Mouse (Mus musculus): ENCODE data around the gene Ubap2l. TPM values are rescaled to one million over a fixed set of nuclear protein-coding genes. Genes with fewer than 3 reads are reported as not detected.

The Ubap2l gene
- polyA plus RNA-seq, 1 experiment from 2014 or later, result 163 TPM

- H3K4me3 ChIP-seq (ENCODE audit: low read depth, low read length), result no peak overlapping the region
- H3K9ac ChIP-seq (replicated peaks; ENCODE audit: low read depth, low read length), result no peak overlapping the region
- H3K27me3 ChIP-seq (ENCODE audit: control insufficient read depth, insufficient read depth, low read length), result peaks cover under 1% of the 10 kb centered on the region; the same call in 1 of the 2 replicates
- no peak overlapping the region for H3K4me2 ChIP-seq (ENCODE audit: low read depth, low read length)
- H3K4me1 ChIP-seq (ENCODE audit: control insufficient read depth, insufficient read depth, low read length), result peaks cover 33% of the 10 kb centered on the region
- peaks cover 42% of the 10 kb centered on the region for H3K36me3 ChIP-seq (ENCODE audit: control insufficient read depth, insufficient read depth, low read length)
- no peaks in the 10 kb centered on the region for H3K9me3 ChIP-seq (ENCODE audit: control insufficient read depth, low read length)
- no peak overlapping the region for H3K27ac ChIP-seq (ENCODE audit: low read depth, low read length)
- 97% methylated on average over 9 of the region's 9 CpGs for WGBS
- ATAC-seq (ENCODE audit: low read depth), result no peak
Measured at GRCm38 (mm10) chr3:89957880-89958279, 94.5 kb downstream of the Ubap2l start.

GRCm38 (mm10) chr3:89956177-89956971 is 96.1 kb downstream of the Ubap2l start:
- Histone ChIP-seq H3K9ac (replicated peaks; ENCODE audit: low read depth, low read length) (no peak overlapping the region), H3K4me2 (ENCODE audit: low read depth, low read length) (no peak overlapping the region), H3K9me3 (ENCODE audit: control insufficient read depth, low read length) (no peaks in the 10 kb centered on the region), H3K36me3 (ENCODE audit: control insufficient read depth, insufficient read depth, low read length) (peaks cover 57% of the 10 kb centered on the region), H3K4me1 (ENCODE audit: control insufficient read depth, insufficient read depth, low read length) (peaks cover 23% of the 10 kb centered on the region), H3K27ac (ENCODE audit: low read depth, low read length) (no peak overlapping the region), H3K27me3 (ENCODE audit: control insufficient read depth, insufficient read depth, low read length) (no peaks in the 10 kb centered on the region), H3K4me3 (ENCODE audit: low read depth, low read length) (no peak overlapping the region)
- ATAC-seq (ENCODE audit: low read depth), result no peak
- WGBS, result 96% methylated on average over 7 of the region's 7 CpGs

GRCm38 (mm10) chr3:89953420-89953819 is 99.0 kb downstream of the Ubap2l start:
- H3K4me3 ChIP-seq (ENCODE audit: low read depth, low read length), result no peak overlapping the region
- peak; percentile 56; the same call in 1 of the 2 replicates for ATAC-seq (ENCODE audit: low read depth)

More at GRCm38 (mm10) chr3:89953420-89953819, 99.0 kb downstream of the Ubap2l start:
- 2% methylated on average over 4 of the region's 4 CpGs for WGBS
- Histone ChIP-seq H3K4me2 (ENCODE audit: low read depth, low read length) (no peak overlapping the region), H3K27ac (ENCODE audit: low read depth, low read length) (no peak overlapping the region), H3K9ac (replicated peaks; ENCODE audit: low read depth, low read length) (no peak overlapping the region), H3K9me3 (ENCODE audit: control insufficient read depth, low read length) (no peaks in the 10 kb centered on the region), H3K27me3 (ENCODE audit: control insufficient read depth, insufficient read depth, low read length) (no peaks in the 10 kb centered on the region), H3K4me1 (ENCODE audit: control insufficient read depth, insufficient read depth, low read length) (no peaks in the 10 kb centered on the region), H3K36me3 (ENCODE audit: control insufficient read depth, insufficient read depth, low read length) (peaks cover 81% of the 10 kb centered on the region)

MicroRNAs encoded within 50 kb of the gene (microRNA counts, 519-probe panel; counts per million panel counts)
- microRNA mmu-miR-190b, result 4,499 counts per million, percentile 56 among the panel's probes with 10 or more counts

Small RNA genes lying within 50 kb of the gene (microRNA-seq; reads per million reads assigned to microRNA genes)
- gene Mir190b (14.5 reads per million, percentile 21 among the genes with 10 or more reads in this experiment), gene Mir7669 (not detected)

Other genes with a start within 250 kb of the Ubap2l start
- 0.91 and 2.4 TPM in 2 replicates for gene She, start 221.3 kb downstream of the Ubap2l start, polyA plus RNA-seq (2014; fragmentation: Nextera tagmentation; extraction: Ambion mirVana)
- gene Il6ra, start 139.4 kb downstream of the Ubap2l start, polyA plus RNA-seq (2014; fragmentation: Nextera tagmentation; extraction: Ambion mirVana), result 0.36 and 0.50 TPM in 2 replicates
- 14.8 and 18.0 TPM in 2 replicates for gene Atp8b2, start 89.1 kb downstream of the Ubap2l start, polyA plus RNA-seq (2014; fragmentation: Nextera tagmentation; extraction: Ambion mirVana)
- 97.2 and 110 TPM in 2 replicates for gene Hax1, start 53.8 kb downstream of the Ubap2l start, polyA plus RNA-seq (2014; fragmentation: Nextera tagmentation; extraction: Ambion mirVana)
- gene 4933434E20Rik, start 992 bp downstream of the Ubap2l start, polyA plus RNA-seq (2014; fragmentation: Nextera tagmentation; extraction: Ambion mirVana), result 219 and 232 TPM in 2 replicates
- gene Tpm3, start 20.0 kb upstream of the Ubap2l start, polyA plus RNA-seq (2014; fragmentation: Nextera tagmentation; extraction: Ambion mirVana), result 281 and 342 TPM in 2 replicates
- 0.35 and 0.52 TPM in 2 replicates for gene Nup210l, start 51.5 kb upstream of the Ubap2l start, polyA plus RNA-seq (2014; fragmentation: Nextera tagmentation; extraction: Ambion mirVana)
- 896 and 936 TPM in 2 replicates for gene Rps27, start 161.0 kb upstream of the Ubap2l start, polyA plus RNA-seq (2014; fragmentation: Nextera tagmentation; extraction: Ambion mirVana)
- gene Rab13, start 161.1 kb upstream of the Ubap2l start, polyA plus RNA-seq (2014; fragmentation: Nextera tagmentation; extraction: Ambion mirVana), result 8.0 and 12.4 TPM in 2 replicates
- 98.9 and 102 TPM in 2 replicates for gene Jtb, start 179.0 kb upstream of the Ubap2l start, polyA plus RNA-seq (2014; fragmentation: Nextera tagmentation; extraction: Ambion mirVana)
- 1.3 and 2.4 TPM in 2 replicates for gene Creb3l4, start 190.9 kb upstream of the Ubap2l start, polyA plus RNA-seq (2014; fragmentation: Nextera tagmentation; extraction: Ambion mirVana)
- 41.2 and 46.0 TPM in 2 replicates for gene Slc39a1, start 195.5 kb upstream of the Ubap2l start, polyA plus RNA-seq (2014; fragmentation: Nextera tagmentation; extraction: Ambion mirVana)
- 11.6 and 12.6 TPM in 2 replicates for gene Crtc2, start 201.5 kb upstream of the Ubap2l start, polyA plus RNA-seq (2014; fragmentation: Nextera tagmentation; extraction: Ambion mirVana)
- 7.3 and 8.5 TPM in 2 replicates for gene Dennd4b, start 212.6 kb upstream of the Ubap2l start, polyA plus RNA-seq (2014; fragmentation: Nextera tagmentation; extraction: Ambion mirVana)
- 14.3 and 21.6 TPM in 2 replicates for gene Gatad2b, start 240.6 kb upstream of the Ubap2l start, polyA plus RNA-seq (2014; fragmentation: Nextera tagmentation; extraction: Ambion mirVana)

Data from neural tube, embryonic 14.5 days (tissue).